Mouse (Mus musculus) heart, adult 2 months (tissue): ENCODE measurements at regions not wholly inside any gene's neighbourhood (a gene's known extent, or its start where the extent isn't known, plus 50 kb on each side); places are given as distances from the start of the nearest gene placed in this dataset.

Experiments used
- DNase-seq, 2 experiments: peaks; one replicate each; pipeline ENCODE4 v3.0.0; 2021
- H3K27ac ChIP-seq: fragments of 200-600 bp; 2 replicates; pipeline ENCODE4 v1.8.1; 2022
- H3K27me3 ChIP-seq: fragments of 200-500 bp; 2 replicates; pipeline ENCODE4 v1.6.1; 2012; ENCODE audit warnings: mild to moderate bottlenecking, low read length, inconsistent platforms, mixed read lengths; ENCODE audit not compliant: control insufficient read depth, insufficient read depth
- H3K36me3 ChIP-seq: fragments of 200-500 bp; 2 replicates; pipeline ENCODE4 v1.6.1; 2012; ENCODE audit warnings: low read length, inconsistent platforms; ENCODE audit not compliant: control insufficient read depth, insufficient read depth
- H3K4me1 ChIP-seq: fragments of 200-500 bp; 2 replicates; pipeline ENCODE4 v1.6.1; 2011; ENCODE audit warnings: low read length; ENCODE audit not compliant: control insufficient read depth, insufficient read depth
- H3K4me3 ChIP-seq: fragments of 200-600 bp; 2 replicates; pipeline ENCODE4 v1.8.1; 2022
- H3K79me2 ChIP-seq: fragments of 200-500 bp; replicated peaks from 2 replicates; pipeline ENCODE4 v1.6.1; 2012; ENCODE audit warnings: mild to moderate bottlenecking, inconsistent platforms, low read length, moderate library complexity, mixed read lengths; ENCODE audit not compliant: control insufficient read depth, insufficient read depth
- H3K9ac ChIP-seq: fragments of 200-500 bp; 2 replicates; pipeline ENCODE4 v1.6.1; 2012; ENCODE audit warnings: low read depth, mild to moderate bottlenecking, control low read depth, inconsistent platforms, low read length, mixed read lengths
- CTCF ChIP-seq: fragments of 200-600 bp; IDR thresholded peaks from 2 replicates; pipeline ENCODE4 v1.8.1; 2022; ENCODE audit warnings: antibody characterized with exemption, mild to moderate bottlenecking, moderate library complexity
- EP300 ChIP-seq: fragments of 200-500 bp; IDR thresholded peaks from 2 replicates; pipeline ENCODE4 v1.6.1; 2011; ENCODE audit warnings: low read depth, low read length, control low read depth; ENCODE audit not compliant: insufficient read depth
- POLR2A ChIP-seq: fragments of 200-500 bp; IDR thresholded peaks from 2 replicates; pipeline ENCODE4 v1.6.1; 2011; ENCODE audit warnings: mild to moderate bottlenecking, low read depth, low read length, control low read depth; ENCODE audit not compliant: insufficient read depth
- WGBS: fragments of 180-500 bp; shearing (Covaris S2); methylation state at CpG from one replicate; pipeline ENCODE4 v1.1.7; 2018; 5-methylcytosine and 5-hydroxymethylcytosine counted together
- intact Hi-C: fragments of 180-260 bp; cut with DNase I; formaldehyde crosslinking; loops from one replicate; pipeline ENCODE4 v1.15.1; 2025

GRCm38 (mm10) chr10:115664567-115664966 is 77.0 kb upstream of the Lgr5 start:
- H3K36me3 ChIP-seq = no peaks in the 10 kb centered on the region
- intact Hi-C loops = no loop called here
- no peaks in the 10 kb centered on the region; the same call in 1 of the 2 replicates for H3K79me2 ChIP-seq
- DNase-seq = no peak
- no peaks in the 10 kb centered on the region for H3K27me3 ChIP-seq
- 84% methylated on average over 19 of the region's 19 CpGs for WGBS
- H3K9ac ChIP-seq = no peak overlapping the region
- H3K4me3 ChIP-seq = no peak overlapping the region
- no peak for TF ChIP-seq CTCF
- H3K27ac ChIP-seq = no peak overlapping the region
- no peaks in the 10 kb centered on the region for H3K4me1 ChIP-seq

DNA sequence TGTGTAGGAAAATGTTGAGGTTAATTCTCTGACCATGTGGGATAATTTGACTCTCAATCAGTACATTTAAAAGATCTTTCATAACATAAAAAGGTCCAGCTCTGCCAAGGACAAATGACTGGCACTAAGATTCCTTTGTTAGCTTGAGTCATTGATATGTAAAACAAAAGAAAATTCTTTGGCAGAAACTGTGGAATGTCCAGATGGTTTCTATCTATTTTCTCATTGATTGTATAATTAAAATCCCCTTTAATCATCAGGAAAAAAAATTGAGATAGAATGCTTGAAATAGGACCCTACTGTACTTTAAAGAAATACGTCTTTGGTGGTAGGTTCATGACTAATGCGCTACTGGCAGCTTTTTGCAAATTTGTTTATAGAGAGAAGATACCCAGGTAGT is 89.1 kb upstream of the Lgr5 start:
- 84% methylated on average over 2 of the region's 2 CpGs for WGBS
- no peak overlapping the region for H3K27ac ChIP-seq
- no peaks in the 10 kb centered on the region for H3K27me3 ChIP-seq
- intact Hi-C loops = no loop called here
- no peaks in the 10 kb centered on the region for H3K4me1 ChIP-seq
- no peaks in the 10 kb centered on the region for H3K36me3 ChIP-seq
- no peaks in the 10 kb centered on the region for H3K79me2 ChIP-seq
- no peak for DNase-seq
- H3K9ac ChIP-seq = no peak overlapping the region
- TF ChIP-seq POLR2A (no peak), CTCF (no peak), EP300 (no peak)
- no peak overlapping the region for H3K4me3 ChIP-seq

DNA sequence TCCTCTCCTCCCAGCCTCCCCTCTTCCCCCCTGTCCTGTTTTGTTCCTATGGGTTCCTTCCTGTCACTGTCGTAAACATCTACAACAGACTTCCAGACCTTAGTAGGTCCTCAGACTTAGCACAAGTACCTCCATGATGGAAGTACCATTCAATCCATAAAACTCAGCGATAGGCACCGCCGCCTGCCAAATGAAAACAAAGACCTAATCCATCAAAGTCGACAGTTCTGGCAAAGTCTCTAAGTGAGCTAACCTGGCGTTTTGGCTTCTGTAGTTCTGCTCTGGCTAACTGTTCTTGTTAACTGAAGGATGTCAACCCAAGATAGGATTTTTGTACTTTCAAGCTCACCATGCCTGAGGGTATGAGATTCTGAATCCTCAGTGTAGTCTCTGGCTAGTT is 93.5 kb upstream of the Lgr5 start:
- 70% methylated on average over 6 of the region's 6 CpGs for WGBS
- no peaks in the 10 kb centered on the region for H3K79me2 ChIP-seq
- no peak overlapping the region for H3K9ac ChIP-seq
- no peak for DNase-seq
- H3K4me1 ChIP-seq = no peaks in the 10 kb centered on the region
- no peaks in the 10 kb centered on the region for H3K36me3 ChIP-seq
- TF ChIP-seq CTCF = no peak
- TF ChIP-seq POLR2A = no peak
- no peak for TF ChIP-seq EP300
- no peaks in the 10 kb centered on the region for H3K27me3 ChIP-seq
- intact Hi-C loops = no loop called here
- H3K4me3 ChIP-seq = no peak overlapping the region
- H3K27ac ChIP-seq = no peak overlapping the region

DNA sequence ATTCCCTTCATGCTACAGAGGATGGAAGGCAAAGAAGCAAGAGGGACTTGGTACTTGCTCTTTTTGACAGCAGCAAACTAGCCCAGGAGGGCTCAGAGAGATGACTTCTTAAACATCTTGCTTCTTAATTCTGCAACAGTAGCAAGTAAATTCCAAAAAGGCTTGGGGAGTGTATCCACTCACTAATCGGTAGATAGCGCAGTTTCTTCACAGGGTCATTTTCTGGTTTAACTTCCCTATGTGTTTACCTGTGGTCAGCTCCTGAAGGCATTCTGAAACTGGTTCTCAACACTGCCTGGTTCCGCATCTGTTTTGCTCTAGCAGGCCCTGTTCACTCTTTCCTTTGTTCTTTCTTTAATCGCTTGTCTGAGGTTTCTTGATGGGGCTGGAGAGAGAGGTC is 104.4 kb upstream of the Lgr5 start:
- no peaks in the 10 kb centered on the region for H3K79me2 ChIP-seq
- no peaks in the 10 kb centered on the region for H3K36me3 ChIP-seq
- H3K9ac ChIP-seq = no peak overlapping the region
- intact Hi-C loops = no loop called here
- DNase-seq = no peak
- H3K27me3 ChIP-seq = no peaks in the 10 kb centered on the region
- no peak overlapping the region for H3K27ac ChIP-seq
- H3K4me3 ChIP-seq = no peak overlapping the region
- no peaks in the 10 kb centered on the region for H3K4me1 ChIP-seq
- TF ChIP-seq CTCF (no peak), EP300 (no peak), POLR2A (no peak)
- 90% methylated on average over 4 of the region's 4 CpGs for WGBS

DNA sequence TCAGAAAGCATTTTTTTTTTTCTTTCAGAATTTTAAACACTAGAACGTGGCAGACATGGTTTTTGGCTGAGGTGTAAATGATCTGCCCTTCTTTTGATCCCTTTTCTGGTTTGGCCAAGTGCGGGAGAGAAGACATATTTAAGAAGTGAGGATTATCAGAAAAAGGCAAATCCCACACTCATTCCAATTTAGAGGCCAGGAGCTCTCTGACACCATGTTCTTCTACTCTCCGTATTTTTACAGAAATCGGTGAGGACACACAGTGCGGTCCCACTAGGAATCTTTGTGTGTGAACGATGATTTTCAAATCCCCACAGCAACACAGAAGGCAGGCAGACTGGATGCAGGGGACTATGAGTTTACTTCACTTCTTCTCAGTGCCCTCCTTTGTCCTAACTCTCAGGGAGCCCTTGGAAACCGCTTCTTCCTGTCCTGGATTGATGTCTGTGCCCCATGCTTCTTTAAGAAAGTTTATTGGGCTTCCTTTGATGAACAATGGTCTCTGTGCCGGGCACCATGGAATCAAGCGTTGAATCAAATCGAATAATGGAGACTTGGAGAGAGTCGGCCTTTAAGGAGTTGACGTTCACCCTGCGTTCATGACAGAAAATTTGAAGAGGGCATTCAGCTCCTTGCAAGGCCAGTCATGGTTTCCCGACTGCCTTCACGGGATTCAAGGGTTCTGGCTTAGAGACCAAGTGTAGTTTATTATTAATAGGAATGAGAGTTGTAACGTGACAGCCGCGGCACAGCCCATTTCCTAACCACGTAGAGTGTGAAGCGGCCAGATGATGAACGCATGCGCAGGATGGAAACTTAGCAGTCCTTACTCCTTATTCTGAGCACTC is 106.6 kb upstream of the Lgr5 start:
- Histone ChIP-seq H3K79me2 (no peaks in the 10 kb centered on the region), H3K9ac (no peak overlapping the region), H3K4me1 (no peaks in the 10 kb centered on the region), H3K27me3 (no peaks in the 10 kb centered on the region), H3K4me3 (no peak overlapping the region), H3K36me3 (no peaks in the 10 kb centered on the region), H3K27ac (no peak overlapping the region)
- 90% methylated on average over 22 of the region's 22 CpGs for WGBS
- intact Hi-C loops = no loop called here
- no peak for TF ChIP-seq POLR2A
- no peak for TF ChIP-seq CTCF
- TF ChIP-seq EP300 = no peak
- DNase-seq = no peak

GRCm38 (mm10) chr10:115702358-115702757 is 114.3 kb upstream of the Tspan8 start:
- 77% methylated on average over 3 of the region's 3 CpGs for WGBS
- Histone ChIP-seq H3K79me2 (no peaks in the 10 kb centered on the region), H3K4me1 (no peaks in the 10 kb centered on the region), H3K4me3 (no peak overlapping the region), H3K27ac (no peak overlapping the region), H3K9ac (no peak overlapping the region), H3K27me3 (no peaks in the 10 kb centered on the region), H3K36me3 (no peaks in the 10 kb centered on the region)
- DNase-seq = no peak
- TF ChIP-seq EP300 = no peak
- TF ChIP-seq POLR2A = no peak
- TF ChIP-seq CTCF = no peak
- intact Hi-C loops = no loop called here
